Mouse (Mus musculus): ENCODE results near the gene Pik3r1.

- no peak for TF ChIP-seq CTCF (IDR thresholded peaks at IDR 0.05; ENCODE audit: low read depth, low read length)
- TF ChIP-seq POLR2A (IDR thresholded peaks at IDR 0.05; ENCODE audit: extremely low read depth, insufficient read depth, low read length), result no peak
Measured at GRCm38 (mm10) chr13:101800021-101800596, 32.1 kb upstream of the Pik3r1 start.

All from liver, adult 2 months (tissue).